Mouse (Mus musculus) adrenal gland, postnatal 14 days (tissue): ENCODE measurements around the gene Src. TPM values are rescaled to one million over a fixed set of nuclear protein-coding genes. Genes with fewer than 3 reads are reported as not detected.
"Not testable (repeated sequence)": the region's sequence is repeated elsewhere in the genome, so short reads cannot be mapped to it uniquely, and the experiment has no call there.

Source experiments
- DNase-seq: peaks from one replicate; pipeline ENCODE4 v3.0.0; 2021; ENCODE audit warnings: mixed read lengths
- long read RNA-seq, 2 experiments: library from polyadenylated mRNA; stranded (forward); transcript quantifications; one replicate each; pipeline ENCODE4 v2.0.0; 2021
- total RNA-seq: library from RNA; stranded (reverse); gene quantifications from 2 replicates; pipeline ENCODE4 v1.2.3, GENCODE M21; 2021

The Src gene
- 16.2 and 18.9 TPM in 2 replicates for total RNA-seq
- long read RNA-seq, experiment 1, partial matches to known transcripts = 2 of 7 reads
- long read RNA-seq, experiment 1, other reads (novel, unspliced or antisense) = 5 of 7 reads
- long read RNA-seq, experiment 2, partial matches to known transcripts = 1 of 3 reads
- long read RNA-seq, experiment 2, other reads (novel, unspliced or antisense) = 2 of 3 reads

DNA sequence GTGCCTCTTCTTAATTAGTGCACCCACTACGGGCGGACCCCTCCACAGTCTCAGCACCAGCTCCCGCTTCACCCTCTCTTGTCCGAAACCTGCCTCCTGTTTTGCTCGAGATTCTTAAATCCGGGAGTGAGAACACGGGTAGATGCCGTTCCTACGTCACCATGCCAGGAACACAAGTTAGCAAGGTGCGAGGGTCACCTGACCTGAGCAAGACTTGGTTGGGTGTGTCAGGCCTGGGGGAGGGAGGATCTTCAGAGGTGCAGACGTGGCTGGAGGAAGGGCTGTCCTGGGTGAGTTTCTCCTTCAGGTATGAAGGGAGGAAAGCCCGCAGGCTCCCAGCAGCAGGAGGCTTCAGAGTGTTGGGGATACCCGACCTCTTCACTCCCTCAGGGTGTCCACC is at the start of gene Src:
Src (plus strand) TSS at position 239 of the 400 bp plus-strand sequence.
- no peak for DNase-seq

GRCm38 (mm10) chr2:157371696-157372095 is 46.5 kb upstream of the Src start:
- no peak for DNase-seq

DNA sequence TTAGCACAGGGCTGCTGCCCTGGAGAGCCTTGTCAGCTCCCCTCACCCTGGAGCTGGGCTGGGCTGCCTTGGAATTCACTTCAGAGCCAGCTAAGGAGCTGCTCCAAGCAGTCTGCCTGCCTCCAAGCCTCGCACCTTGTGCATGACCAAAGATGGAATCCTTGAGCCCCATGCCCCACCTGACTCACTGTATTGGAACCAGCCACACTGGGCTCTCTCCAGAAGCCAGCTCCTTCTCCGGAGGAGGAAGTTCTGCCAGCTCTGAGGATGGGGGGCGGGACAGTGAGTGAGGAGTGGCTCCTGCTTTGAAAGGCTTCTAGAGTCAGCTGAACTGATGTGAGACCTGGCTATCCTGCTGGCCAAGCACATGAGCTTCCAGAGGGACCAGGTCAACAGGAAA is 44.6 kb upstream of the Src start:
- DNase-seq = no peak

- DNase-seq = no peak
These were observed 43.2 kb upstream of the Src start for GRCm38 (mm10) chr2:157375051-157375450.

GRCm38 (mm10) chr2:157375794-157376757 is 42.2 kb upstream of the Src start:
- DNase-seq = no peak

GRCm38 (mm10) chr2:157376995-157377394 is 41.2 kb upstream of the Src start:
- DNase-seq = no peak

GRCm38 (mm10) chr2:157384836-157385235 is 33.4 kb upstream of the Src start:
- no peak for DNase-seq

GRCm38 (mm10) chr2:157388901-157389590 is 29.2 kb upstream of the Src start:
- not testable (repeated sequence) for DNase-seq

DNA sequence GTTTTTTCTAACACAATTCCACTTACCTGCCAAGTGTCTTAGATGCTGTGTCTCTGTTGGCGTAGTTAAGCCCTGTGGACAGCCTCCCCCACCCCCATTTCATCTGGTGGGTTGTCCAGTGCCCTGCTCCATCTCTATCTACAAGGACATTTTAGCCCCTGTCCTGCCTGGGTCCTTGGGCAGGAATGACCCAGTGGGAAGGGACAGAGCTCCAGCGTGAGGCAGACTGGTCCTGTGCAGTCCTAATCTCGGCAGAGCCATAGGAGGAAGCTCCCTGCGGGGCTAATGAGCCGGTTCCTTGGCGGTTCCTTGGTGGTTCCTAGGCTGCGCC is 28.7 kb upstream of the Src start:
- no peak for DNase-seq

- no peak for DNase-seq
These were observed 25.9 kb upstream of the Src start for GRCm38 (mm10) chr2:157392331-157392730.

DNA sequence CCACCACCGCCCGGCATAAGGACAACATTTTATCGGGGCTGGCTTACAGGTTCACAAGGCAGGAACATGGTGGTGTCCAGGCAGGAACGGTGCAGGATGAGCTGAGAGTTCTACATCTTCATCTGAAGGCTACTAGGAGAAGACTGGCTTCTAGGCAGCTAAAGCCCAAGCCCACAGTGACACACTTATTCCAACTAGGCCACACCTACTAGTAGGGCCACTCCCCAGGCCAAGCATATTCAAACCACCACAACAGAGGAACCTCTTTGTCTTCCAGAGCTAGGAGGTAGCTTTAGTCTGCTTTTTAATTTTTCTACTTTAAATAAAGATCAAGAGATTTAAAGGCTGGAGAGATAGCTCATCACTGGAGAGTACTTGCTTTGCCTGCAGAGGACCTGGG is 24.7 kb upstream of the Src start:
- DNase-seq = no peak

DNA sequence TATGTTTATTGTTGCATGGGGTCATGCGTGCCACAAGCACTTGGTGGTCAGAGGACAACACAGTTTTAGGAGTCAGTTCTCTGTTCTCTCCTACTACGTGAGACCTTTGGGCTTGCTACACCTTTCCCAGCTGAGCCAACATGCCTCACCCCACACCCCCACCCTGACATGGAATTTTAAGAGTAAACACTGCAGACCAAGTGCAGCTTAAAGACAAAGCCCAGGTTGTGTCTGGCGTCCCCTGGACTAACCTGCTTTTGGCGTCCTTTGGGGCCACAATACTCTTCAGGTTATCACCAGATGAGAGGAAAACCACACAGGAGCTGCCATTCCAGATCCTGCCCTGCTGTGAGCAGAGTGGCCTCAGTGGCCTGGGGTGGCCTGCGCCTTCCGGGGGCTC is 23.4 kb upstream of the Src start:
- no peak for DNase-seq

- DNase-seq = no peak
These were observed 22.9 kb upstream of the Src start for GRCm38 (mm10) chr2:157395371-157395770.

GRCm38 (mm10) chr2:157395960-157396359 is 22.3 kb upstream of the Src start:
- DNase-seq = no peak

- DNase-seq = no peak
These were observed 20.9 kb upstream of the Src start for GRCm38 (mm10) chr2:157397376-157397775.

DNA sequence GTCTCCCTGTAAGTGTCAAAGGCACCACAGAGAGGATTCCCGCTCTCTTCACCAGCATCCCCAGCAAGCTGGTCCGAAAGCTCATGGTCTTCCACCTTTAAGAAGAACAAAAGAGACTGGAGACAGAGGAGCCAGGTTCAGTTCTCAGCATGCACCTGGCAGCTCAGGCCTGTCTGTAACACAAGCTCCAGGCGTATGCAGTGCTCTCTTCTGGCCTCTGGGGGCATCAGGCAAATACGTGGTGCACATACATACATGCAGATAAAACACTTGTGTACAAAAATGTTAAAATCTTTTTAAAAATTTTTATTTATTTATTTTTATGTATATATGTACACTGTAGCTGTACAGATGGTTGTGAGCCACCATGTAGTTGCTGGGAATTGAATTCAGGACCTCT is 19.7 kb upstream of the Src start:
- DNase-seq = no peak

GRCm38 (mm10) chr2:157399797-157400196 is 18.4 kb upstream of the Src start:
- no peak for DNase-seq

GRCm38 (mm10) chr2:157400491-157400890 is 17.8 kb upstream of the Src start:
- no peak for DNase-seq

DNA sequence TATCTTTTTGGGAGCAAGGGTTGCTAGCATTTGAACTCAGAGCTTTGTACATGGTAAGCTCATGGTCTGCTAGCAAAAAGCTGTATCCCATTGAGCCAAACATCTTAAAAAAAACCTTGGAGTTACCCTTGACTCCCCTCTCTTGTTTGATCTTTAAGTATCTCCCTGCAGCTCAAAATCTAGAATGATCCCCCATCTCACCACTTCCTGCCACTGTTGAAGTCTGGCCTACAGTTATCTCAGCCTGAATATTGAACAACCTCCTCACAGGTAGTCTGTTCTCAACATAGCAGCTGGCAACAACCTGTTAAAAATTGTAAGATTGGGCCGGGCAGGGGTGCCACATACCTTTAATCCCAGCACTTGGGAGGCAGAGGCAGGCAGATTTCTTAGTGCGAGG is 17.0 kb upstream of the Src start:
- DNase-seq = no peak

DNA sequence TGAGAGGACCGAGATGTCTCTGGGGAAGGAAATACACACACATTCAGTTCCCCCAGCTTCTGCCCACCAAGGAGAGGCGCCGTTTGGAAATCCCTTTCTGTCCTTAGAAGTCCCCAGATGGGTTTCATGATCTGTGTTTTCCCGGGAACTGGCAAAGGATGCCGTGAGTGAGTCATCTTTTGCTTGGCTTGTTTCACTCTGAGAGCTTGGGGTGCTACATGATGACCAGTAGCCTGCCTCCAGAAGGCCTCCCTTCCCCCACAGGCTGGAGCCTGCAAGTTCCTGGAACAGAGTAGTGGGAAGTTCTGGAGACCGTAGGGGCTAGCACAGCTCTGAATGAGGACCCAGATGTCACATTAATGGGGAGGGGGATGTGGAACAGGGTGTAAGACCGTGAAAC is 10.6 kb upstream of the Src start:
- peak; percentile 69 for DNase-seq

DNA sequence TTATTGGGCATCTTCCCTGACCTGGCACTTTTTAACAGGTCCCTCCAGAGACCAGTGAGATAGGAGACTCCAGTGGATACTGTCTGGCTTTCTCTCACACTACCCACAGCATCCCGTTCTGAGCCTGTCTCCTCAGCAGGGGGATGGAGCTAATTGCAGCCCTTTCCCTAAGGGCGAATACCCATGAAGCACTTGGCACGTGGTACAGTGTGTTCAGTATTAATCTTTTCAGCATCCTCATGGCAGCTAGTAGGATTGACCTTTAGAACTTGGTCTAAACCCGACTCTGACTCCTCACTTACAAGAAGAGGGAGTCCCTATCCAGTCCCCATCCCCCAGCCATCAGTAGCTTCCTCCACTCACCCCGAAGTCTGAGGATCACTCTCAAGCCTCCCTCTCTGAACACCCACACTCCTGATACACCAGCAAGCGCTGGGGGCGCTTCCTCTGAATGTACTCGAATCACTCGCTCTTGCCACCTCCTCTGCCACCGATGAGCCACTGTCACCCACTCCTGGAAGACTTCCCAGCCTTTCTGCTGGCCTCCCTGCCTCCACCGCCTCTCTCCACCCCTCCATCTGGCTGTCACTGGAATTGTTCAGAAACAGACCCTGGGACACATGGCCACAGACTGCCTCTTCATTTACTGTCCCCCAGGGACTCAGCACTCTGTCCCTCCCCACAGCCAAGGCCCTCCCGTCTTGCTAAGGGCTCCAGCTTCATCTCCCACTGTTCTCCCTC is 8.3 kb upstream of the Src start:
- no peak for DNase-seq

DNA sequence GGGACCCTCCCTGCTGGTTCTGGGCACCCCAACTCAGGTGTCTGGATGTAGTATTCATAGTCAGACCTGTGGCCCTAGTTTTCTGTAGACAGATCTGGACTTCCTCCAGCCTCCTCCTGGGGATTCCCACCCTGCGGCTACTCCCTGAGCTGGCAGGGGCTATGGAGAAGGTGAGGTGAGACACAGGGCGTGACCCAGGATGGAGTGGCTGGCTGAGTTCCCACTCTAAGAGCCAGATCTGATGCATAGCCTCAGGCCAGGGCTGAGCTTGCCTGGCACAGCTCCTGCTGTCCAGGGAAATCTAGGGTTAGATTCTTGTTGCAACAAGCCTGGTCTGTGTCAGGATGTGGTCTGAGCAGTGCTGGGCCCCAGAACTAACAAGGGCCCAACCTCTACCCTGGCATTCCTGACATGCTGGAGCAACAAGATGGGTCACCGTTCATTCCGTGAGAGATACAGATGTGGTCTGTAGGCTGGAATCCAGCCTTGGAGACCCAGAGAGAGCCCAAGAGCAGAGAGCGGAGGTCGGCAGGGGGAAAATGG is 7.0 kb upstream of the Src start:
- peak; percentile 23 for DNase-seq
